Mouse (Mus musculus) bone marrow, adult 2 months (tissue): ENCODE measurements around the gene Bptf.

Experiments used
- CTCF ChIP-seq: fragments of 200-500 bp; IDR thresholded peaks from 2 replicates; pipeline ENCODE4 v1.5.1; 2011; ENCODE audit warnings: low read length, control low read depth; ENCODE audit not compliant: control insufficient read depth, insufficient read depth
- POLR2A ChIP-seq: fragments of 200-500 bp; IDR thresholded peaks from 2 replicates; pipeline ENCODE4 v1.6.1; 2011; ENCODE audit warnings: low read depth, mild to moderate bottlenecking, control low read depth, low read length, borderline replicate concordance; ENCODE audit not compliant: control insufficient read depth

- TF ChIP-seq CTCF (no peak), POLR2A (no peak)
These were observed 22.3 kb downstream of the Bptf start for GRCm38 (mm10) chr11:107109669-107110068.
